Mouse (Mus musculus) hindbrain, embryonic 16.5 days (tissue): Measurements from ENCODE around the gene St3gal4. TPM values are rescaled to one million over a fixed set of nuclear protein-coding genes. Genes with fewer than 3 reads are reported as not detected.

Experiments
- ATAC-seq: fragments of 200-750 bp; cut with Nextera tagmentation; 2 replicates; pipeline ENCODE4 v1.8.0; 2017; ENCODE audit warnings: moderate TSS enrichment, moderate library complexity
- H3K27ac ChIP-seq: fragments of 300-500 bp; sonication (generic); 2 replicates; pipeline ENCODE4 v1.5.1; 2014; ENCODE audit warnings: low read depth, mild to moderate bottlenecking, control low read depth, low read length, moderate library complexity
- H3K27me3 ChIP-seq: fragments of 300-500 bp; sonication (generic); replicated peaks from 2 replicates; pipeline ENCODE4 v1.6.1; 2014; ENCODE audit warnings: low read length; ENCODE audit not compliant: control insufficient read depth, insufficient read depth
- H3K36me3 ChIP-seq: fragments of 300-500 bp; sonication (generic); 2 replicates; pipeline ENCODE4 v1.6.1; 2014; ENCODE audit warnings: mild to moderate bottlenecking, low read length, moderate library complexity, mixed read lengths; ENCODE audit not compliant: control insufficient read depth, insufficient read depth
- H3K4me1 ChIP-seq: fragments of 300-500 bp; sonication (generic); 2 replicates; pipeline ENCODE4 v1.6.1; 2014; ENCODE audit warnings: low read depth, low read length; ENCODE audit not compliant: control insufficient read depth, insufficient read depth
- H3K4me2 ChIP-seq: fragments of 300-500 bp; sonication (generic); 2 replicates; pipeline ENCODE4 v1.6.1; 2014; ENCODE audit warnings: mild to moderate bottlenecking, low read length, control low read depth, moderate library complexity
- H3K4me3 ChIP-seq: fragments of 300-500 bp; sonication (generic); 2 replicates; pipeline ENCODE4 v1.5.1; 2014; ENCODE audit warnings: mild to moderate bottlenecking, low read length, control low read depth, moderate library complexity
- H3K9ac ChIP-seq: fragments of 300-500 bp; sonication (generic); 2 replicates; pipeline ENCODE4 v1.6.1; 2014; ENCODE audit warnings: low read depth, mild to moderate bottlenecking, control low read depth, low read length, moderate library complexity
- H3K9me3 ChIP-seq: fragments of 300-500 bp; sonication (generic); 2 replicates; pipeline ENCODE4 v1.6.1; 2014; ENCODE audit warnings: mild to moderate bottlenecking, low read length, moderate library complexity; ENCODE audit not compliant: control insufficient read depth
- WGBS: fragments of 180-500 bp; shearing (Covaris S2); extraction: QIAGEN DNeasy Blood & Tissue Kit; methylation state at CpG from one replicate; pipeline ENCODE4 v1.1.7; 2014; 5-methylcytosine and 5-hydroxymethylcytosine counted together
- polyA plus RNA-seq: library from polyadenylated mRNA; unstranded; fragments of >200 nt; fragmentation: Nextera tagmentation; extraction: Ambion mirVana; gene quantifications from 2 replicates; pipeline ENCODE4 v1.2.1, GENCODE M21; 2015

The St3gal4 gene
- polyA plus RNA-seq, 1 experiment from 2014 or later, result 16.1 TPM

DNA sequence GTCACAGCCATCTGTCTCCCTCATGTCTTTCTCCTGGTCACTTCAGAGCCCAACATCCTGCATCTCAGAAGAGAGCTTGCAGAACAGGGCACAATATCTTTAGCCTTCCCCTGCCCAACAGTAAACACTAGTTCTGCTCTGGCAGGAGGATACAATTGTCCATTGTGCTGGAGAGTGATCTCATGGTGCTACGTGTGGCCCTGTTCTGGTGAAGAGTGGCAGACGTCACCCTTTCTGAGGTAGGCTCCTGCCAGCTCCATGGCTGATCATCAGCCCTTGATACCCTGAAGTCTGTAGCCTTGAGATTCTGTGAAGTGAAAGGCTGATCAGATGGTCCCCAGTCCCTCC lies 4.4 kb upstream of the St3gal4 start:
- H3K9ac ChIP-seq, result no peak overlapping the region
- H3K4me1 ChIP-seq, result no peaks in the 10 kb centered on the region
- no peak overlapping the region for H3K27ac ChIP-seq
- H3K9me3 ChIP-seq, result no peaks in the 10 kb centered on the region
- H3K36me3 ChIP-seq, result peaks cover 13% of the 10 kb centered on the region; the same call in 1 of the 2 replicates
- 67% methylated on average over 2 of the region's 2 CpGs for WGBS
- no peak overlapping the region for H3K4me2 ChIP-seq
- no peak overlapping the region for H3K4me3 ChIP-seq
- H3K27me3 ChIP-seq, result no peaks in the 10 kb centered on the region
- ATAC-seq, result no peak

DNA sequence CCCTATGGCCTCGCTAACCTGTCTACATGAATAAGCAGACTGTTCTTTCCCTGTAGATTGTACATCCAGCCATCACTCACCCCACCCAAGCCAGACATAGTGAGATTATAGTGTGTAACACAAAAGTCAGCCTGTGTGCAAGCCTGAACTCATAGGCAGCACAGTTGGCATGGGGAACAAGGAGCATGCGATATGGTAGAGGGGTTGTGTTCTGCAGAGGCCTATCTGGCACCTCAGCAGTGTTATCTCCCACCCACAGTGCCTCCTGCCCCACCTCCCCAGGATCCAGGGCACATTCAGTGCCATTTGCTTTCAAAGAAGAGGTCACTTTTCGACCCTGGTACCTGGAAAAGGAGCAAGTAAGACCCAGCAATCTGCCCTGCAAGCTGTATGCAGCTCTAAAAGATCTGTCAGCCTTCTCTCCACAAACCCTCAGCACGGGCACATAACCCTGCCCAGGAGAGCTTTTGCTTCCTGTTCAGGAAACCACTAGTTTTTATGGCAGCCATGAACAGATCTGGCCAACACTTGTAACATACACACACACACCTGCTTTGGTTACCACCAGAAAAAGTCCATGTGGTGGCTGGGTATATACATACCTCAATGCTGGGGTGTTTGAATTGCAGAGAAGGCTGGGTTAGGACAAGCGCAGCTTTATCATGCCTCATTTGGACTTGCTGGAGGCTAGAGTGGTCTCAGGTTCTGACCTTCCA lies 3.6 kb upstream of the St3gal4 start:
- Histone ChIP-seq H3K27me3 (no peaks in the 10 kb centered on the region), H3K27ac (no peak overlapping the region), H3K36me3 (peaks cover 13% of the 10 kb centered on the region; the same call in 1 of the 2 replicates), H3K4me1 (peaks cover 4% of the 10 kb centered on the region), H3K9ac (no peak overlapping the region), H3K4me2 (no peak overlapping the region), H3K9me3 (no peaks in the 10 kb centered on the region), H3K4me3 (no peak overlapping the region)
- WGBS, result 81% methylated on average over 5 of the region's 5 CpGs
- no peak for ATAC-seq

DNA sequence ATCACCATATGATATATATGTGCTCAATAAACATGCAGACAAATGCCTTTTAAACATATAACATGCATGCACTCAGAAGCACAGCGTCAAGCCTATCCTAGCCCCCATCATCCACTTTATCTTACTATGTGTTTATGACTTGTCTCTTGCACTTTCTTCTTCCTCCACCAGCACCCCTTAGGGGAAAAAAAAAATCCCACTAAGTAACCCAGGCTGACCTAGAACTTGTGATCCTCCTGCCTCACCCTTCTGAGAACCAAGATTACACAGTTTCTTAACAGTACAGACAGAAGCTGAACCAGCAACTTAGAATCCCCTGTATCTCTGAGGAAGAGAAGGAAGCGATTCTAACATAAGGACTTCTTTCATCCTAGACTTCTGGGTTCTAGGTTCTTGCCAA lies 505 bp downstream of the St3gal4 start:
- Histone ChIP-seq H3K27ac (no peak overlapping the region), H3K4me2 (no peak overlapping the region), H3K27me3 (no peaks in the 10 kb centered on the region), H3K9me3 (no peaks in the 10 kb centered on the region), H3K36me3 (no peaks in the 10 kb centered on the region), H3K4me3 (no peak overlapping the region), H3K4me1 (peaks cover 14% of the 10 kb centered on the region), H3K9ac (no peak overlapping the region)
- 95% methylated on average over 2 of the region's 2 CpGs for WGBS
- ATAC-seq, result no peak

DNA sequence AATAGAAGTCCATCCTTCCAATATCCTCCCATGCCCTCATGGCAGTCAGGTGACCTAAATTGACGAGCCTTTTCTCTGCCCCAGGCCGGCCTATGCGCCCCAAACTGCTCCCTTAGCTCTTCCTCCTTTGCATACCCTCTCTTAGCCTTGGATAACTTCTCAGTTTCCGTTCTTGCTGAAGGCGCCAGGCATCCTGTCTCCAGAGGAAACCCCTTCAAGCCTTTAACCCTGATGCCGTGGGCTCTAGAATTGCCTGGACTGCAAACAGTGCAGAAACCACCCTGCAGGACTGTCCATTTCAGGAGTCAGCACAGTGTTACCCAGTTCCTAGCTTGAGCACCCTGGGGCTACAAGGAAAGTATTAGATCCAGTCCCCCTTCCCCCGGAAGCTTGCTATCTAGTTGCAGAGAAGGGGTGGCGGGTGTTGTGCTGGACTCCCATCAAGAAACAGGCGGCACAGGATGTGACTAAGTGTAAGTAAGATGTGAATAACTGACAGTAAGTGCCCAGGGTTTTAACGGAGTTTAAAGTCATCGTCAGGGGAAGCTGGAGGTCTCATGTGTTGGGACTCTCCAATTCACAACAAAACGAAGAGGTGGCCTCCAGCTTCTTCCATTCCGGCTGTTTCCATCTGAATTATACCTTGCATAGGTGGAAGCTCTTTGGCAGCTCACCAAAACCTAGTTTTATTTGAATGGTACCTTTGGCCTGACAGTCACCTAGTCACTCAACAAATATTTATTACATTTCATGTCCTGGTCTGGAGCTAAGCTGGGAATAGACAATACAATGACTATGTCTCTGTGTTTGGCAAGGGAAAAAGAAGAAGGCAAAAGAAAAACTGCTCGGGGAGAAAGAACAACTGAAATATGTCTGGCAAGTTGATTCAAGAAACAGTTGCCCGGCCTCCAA lies 1.4 kb downstream of the St3gal4 start:
- Histone ChIP-seq H3K4me2 (peak overlapping the region; percentile 89), H3K36me3 (no peaks in the 10 kb centered on the region), H3K27me3 (no peaks in the 10 kb centered on the region), H3K4me1 (peaks cover 14% of the 10 kb centered on the region), H3K9ac (peak overlapping the region; percentile 91), H3K9me3 (no peaks in the 10 kb centered on the region), H3K27ac (peak overlapping the region; percentile 83), H3K4me3 (peak overlapping the region; percentile 82)
- peak; percentile 15 for ATAC-seq
- 30% methylated on average over 15 of the region's 15 CpGs for WGBS

DNA sequence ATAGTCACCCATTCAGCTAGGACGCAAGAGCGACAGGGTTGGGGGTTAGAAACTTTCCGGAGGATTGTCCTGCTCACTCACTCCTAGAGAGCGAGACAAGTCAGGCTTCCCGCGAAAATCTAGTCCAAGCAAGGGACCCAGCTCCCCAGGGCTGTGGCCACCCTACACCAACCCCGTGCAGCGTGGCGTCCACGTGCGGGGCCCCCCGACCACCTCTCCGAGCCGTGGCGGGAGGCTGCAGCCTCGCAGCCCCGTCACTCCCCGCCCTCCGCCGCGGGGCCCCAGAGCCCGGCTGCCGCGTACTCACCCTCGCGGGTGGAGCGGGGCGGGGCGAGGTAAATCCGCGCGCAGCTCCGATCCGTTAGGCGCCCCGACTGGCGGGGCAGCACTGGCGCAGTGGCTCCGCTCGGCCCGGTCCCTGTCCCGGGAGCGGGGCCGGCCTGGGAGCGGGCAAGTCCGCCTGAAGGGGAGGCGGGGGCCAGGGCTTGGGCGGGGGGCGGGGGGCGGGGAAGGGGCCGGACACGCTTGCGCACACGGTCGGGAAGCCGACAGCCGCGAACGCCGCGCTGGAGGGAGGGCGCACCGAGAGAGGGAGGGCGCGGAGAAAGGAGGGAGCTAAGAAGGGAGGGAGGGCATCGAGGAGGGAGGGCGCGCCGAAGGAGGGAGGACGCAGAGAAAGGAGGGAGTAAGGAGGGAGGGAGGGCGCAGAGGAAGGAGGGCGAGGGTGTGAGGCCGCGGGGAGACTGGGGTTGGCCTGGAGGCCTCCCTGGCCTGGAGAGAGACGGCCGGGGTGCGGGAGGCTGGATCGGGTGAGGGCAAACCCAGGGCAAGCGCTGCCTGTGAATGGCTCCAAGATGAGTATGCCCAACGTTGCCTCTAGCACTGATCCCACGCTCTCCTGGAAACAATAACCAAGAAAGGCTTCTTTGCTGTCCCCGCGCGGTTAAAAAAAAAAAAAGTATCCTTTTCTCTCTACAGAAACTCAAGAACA lies 2.4 kb downstream of the St3gal4 start:
- H3K27ac ChIP-seq, result peak overlapping the region; percentile 83
- ATAC-seq, result peak; percentile 94
- under 1% methylated on average over 82 of the region's 84 CpGs for WGBS
- H3K4me2 ChIP-seq, result peak overlapping the region; percentile 89
- H3K27me3 ChIP-seq, result no peaks in the 10 kb centered on the region
- H3K9ac ChIP-seq, result peak overlapping the region; percentile 91
- peaks cover 20% of the 10 kb centered on the region for H3K4me1 ChIP-seq
- no peaks in the 10 kb centered on the region for H3K36me3 ChIP-seq
- peak overlapping the region; percentile 82 for H3K4me3 ChIP-seq
- no peaks in the 10 kb centered on the region for H3K9me3 ChIP-seq

DNA sequence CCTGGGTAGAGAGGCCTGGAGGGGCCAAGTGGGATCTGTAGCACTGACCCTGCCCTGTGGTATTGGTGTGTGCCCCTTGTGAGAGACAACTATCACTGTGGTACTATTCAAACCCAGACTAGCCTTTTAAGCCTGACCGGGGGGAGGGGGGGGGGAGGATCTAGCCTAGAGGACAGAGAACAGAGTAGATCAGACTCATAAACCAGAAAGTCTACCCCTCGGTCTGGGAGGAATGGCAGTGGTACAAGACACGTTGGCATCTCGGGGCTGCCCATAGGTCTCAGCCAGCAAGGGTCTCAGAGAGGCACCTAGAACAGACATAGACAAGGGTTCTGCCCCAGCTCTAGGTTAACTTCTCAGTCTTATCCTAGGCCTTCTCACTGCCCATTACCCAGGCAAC lies 3.3 kb downstream of the St3gal4 start:
- Histone ChIP-seq H3K9me3 (no peaks in the 10 kb centered on the region), H3K4me1 (peaks cover 20% of the 10 kb centered on the region), H3K27me3 (no peaks in the 10 kb centered on the region), H3K4me2 (peak overlapping the region; percentile 89), H3K4me3 (peak overlapping the region; percentile 82), H3K27ac (no peak overlapping the region), H3K9ac (peak overlapping the region; percentile 91; the same call in 1 of the 2 replicates), H3K36me3 (no peaks in the 10 kb centered on the region)
- peak; percentile 8 for ATAC-seq
- 52% methylated on average over 4 of the region's 4 CpGs for WGBS

DNA sequence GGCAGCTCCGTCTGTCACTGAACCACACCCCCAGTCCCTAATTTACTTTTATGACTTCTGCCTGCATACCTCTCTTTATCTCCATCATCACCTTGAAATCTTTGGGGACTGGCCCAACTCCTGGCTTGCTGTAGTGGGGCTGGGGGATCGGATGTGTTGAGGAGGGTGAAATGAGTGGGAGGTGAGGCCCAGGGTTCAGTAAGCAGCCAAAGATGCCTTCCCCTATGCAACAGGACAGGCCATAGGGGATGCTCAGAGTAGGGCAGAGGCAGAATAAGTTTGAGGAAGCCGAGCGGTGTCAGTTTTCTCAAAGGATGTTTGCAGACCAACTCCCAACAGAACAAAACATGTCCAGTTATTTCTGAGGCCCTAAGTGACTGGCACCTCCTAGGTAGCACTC lies 3.8 kb downstream of the St3gal4 start:
- ATAC-seq, result no peak
- H3K9me3 ChIP-seq, result no peaks in the 10 kb centered on the region
- no peak overlapping the region for H3K4me3 ChIP-seq
- no peak overlapping the region for H3K27ac ChIP-seq
- peak overlapping the region; percentile 89 for H3K4me2 ChIP-seq
- peaks cover 20% of the 10 kb centered on the region for H3K4me1 ChIP-seq
- no peak overlapping the region for H3K9ac ChIP-seq
- WGBS, result 71% methylated on average over 3 of the region's 4 CpGs
- no peaks in the 10 kb centered on the region for H3K27me3 ChIP-seq
- H3K36me3 ChIP-seq, result no peaks in the 10 kb centered on the region

DNA sequence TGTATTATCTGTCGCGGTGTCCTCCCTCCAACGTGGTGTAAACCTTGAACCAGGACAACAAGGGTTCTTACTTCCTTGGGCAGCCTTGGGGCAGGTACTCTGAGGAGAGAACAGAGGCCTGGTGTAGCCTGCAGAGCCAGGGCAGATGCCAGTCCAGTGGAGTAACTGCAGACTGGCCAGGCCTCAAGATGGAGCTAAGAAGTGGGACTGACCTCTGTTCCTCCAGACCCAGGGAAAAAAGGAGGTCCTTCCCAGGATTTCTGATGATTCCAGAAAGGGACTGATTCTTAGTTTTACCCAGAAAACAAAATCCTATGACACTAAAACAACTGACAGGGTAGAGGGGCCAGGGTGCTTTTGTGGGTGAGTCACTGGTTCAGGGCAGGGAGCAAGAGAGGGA lies 4.8 kb downstream of the St3gal4 start:
- ATAC-seq, result no peak
- 91% methylated on average over 3 of the region's 3 CpGs for WGBS
- H3K9me3 ChIP-seq, result no peaks in the 10 kb centered on the region
- H3K36me3 ChIP-seq, result no peaks in the 10 kb centered on the region
- H3K4me2 ChIP-seq, result no peak overlapping the region
- H3K4me1 ChIP-seq, result peaks cover 20% of the 10 kb centered on the region
- H3K27me3 ChIP-seq, result no peaks in the 10 kb centered on the region
- H3K4me3 ChIP-seq, result no peak overlapping the region
- H3K9ac ChIP-seq, result no peak overlapping the region
- H3K27ac ChIP-seq, result no peak overlapping the region
